Comparison of ENCODE assay signal across 13 mouse cellular contexts in genomic region chr7:3707568-3708413, GRCm38 (mm10). TPM values are rescaled to one million over a fixed set of nuclear protein-coding genes. Genes with fewer than 3 reads are reported as not detected.
DNase-seq lines count a peak whose midpoint lies in the region; ATAC-seq and TF ChIP-seq lines count a peak whose summit lies in the region.
"Had no signal": no experiment of that assay in that cellular context is flagged by ENCODE, and none has a peak within 500 bp of the region (broad histone marks: within the 10 kb centered on the region; RNA-seq: fewer than 3 reads in every experiment).

No protein-coding gene starts in this region.

- no peak overlapping the region for H3K4me3 ChIP-seq in lung, embryonic 14.5 days (ENCODE audit: low read depth, low read length)
- no peak overlapping the region for H3K4me3 ChIP-seq in embryonic facial prominence, embryonic 15.5 days (replicated peaks)
- no peak overlapping the region for H3K4me3 ChIP-seq in myocyte

- no peak overlapping the region for H3ac ChIP-seq in myocyte (ENCODE audit: control insufficient read depth, insufficient read length)

- DNase-seq in lung, embryonic 14.5 days: peak; percentile 37
- DNase-seq in lung, postnatal 10 days: no peak
- DNase-seq in NIH3T3 (ENCODE audit: low read depth): peak; percentile 37
- no peak for DNase-seq in layer of hippocampus, adult 8-10 months (ENCODE audit: low spot score in 2 of 2)
- no peak for DNase-seq in thymus, postnatal 0 days (ENCODE audit: low spot score)
- DNase-seq in gastrocnemius, postnatal 10 days: no peak
- DNase-seq: adrenal gland, postnatal 25 days; cerebellum, adult 11-12 months; heart, postnatal 4 days had no signal

- H3K27ac ChIP-seq in lung, embryonic 14.5 days (ENCODE audit: low read depth): no peak overlapping the region
- peak overlapping the region; percentile 22; the same call in 1 of the 2 replicates for H3K27ac ChIP-seq in embryonic facial prominence, embryonic 15.5 days (replicated peaks)
- H3K27ac ChIP-seq: limb, embryonic 12.5 days had no signal

- H3K27me3 ChIP-seq in lung, embryonic 14.5 days (ENCODE audit: insufficient read depth, low read length): no peaks in the 10 kb centered on the region
- no peaks in the 10 kb centered on the region for H3K27me3 ChIP-seq in embryonic facial prominence, embryonic 15.5 days
- H3K27me3 ChIP-seq in myocyte (ENCODE audit: control insufficient read depth, insufficient read depth, insufficient read length): no peaks in the 10 kb centered on the region
- H3K27me3 ChIP-seq: limb, embryonic 12.5 days; Patski had no signal

- TF ChIP-seq CTCF in lung, embryonic 14.5 days (IDR thresholded peaks at IDR 0.05; ENCODE audit: low read depth): no peak

- H3K36me3 ChIP-seq in lung, embryonic 14.5 days (ENCODE audit: insufficient read depth): peaks cover 36% of the 10 kb centered on the region
- peaks cover 26% of the 10 kb centered on the region for H3K36me3 ChIP-seq in embryonic facial prominence, embryonic 15.5 days
- peaks cover 18% of the 10 kb centered on the region for H3K36me3 ChIP-seq in myocyte (ENCODE audit: control insufficient read depth, insufficient read depth)

- 24% methylated on average over 7 of the region's 7 CpGs for WGBS in lung, embryonic 14.5 days
- WGBS in embryonic facial prominence, embryonic 15.5 days: 28% methylated on average over 7 of the region's 7 CpGs

- no peak overlapping the region for H3K9ac ChIP-seq in lung, embryonic 14.5 days
- H3K9ac ChIP-seq in embryonic facial prominence, embryonic 15.5 days: no peak overlapping the region
- H3K9ac ChIP-seq: limb, embryonic 12.5 days had no signal

- H3K4me1 ChIP-seq in lung, embryonic 14.5 days (ENCODE audit: insufficient read depth): no peaks in the 10 kb centered on the region; the same call in 1 of the 2 replicates
- peaks cover 12% of the 10 kb centered on the region for H3K4me1 ChIP-seq in embryonic facial prominence, embryonic 15.5 days

- H3K4me2 ChIP-seq in lung, embryonic 14.5 days: no peak overlapping the region
- H3K4me2 ChIP-seq in embryonic facial prominence, embryonic 15.5 days (replicated peaks): no peak overlapping the region
- H3K4me2 ChIP-seq in myocyte (ENCODE audit: low read depth): no peak overlapping the region

- H3K79me2 ChIP-seq in myocyte (ENCODE audit: control insufficient read depth, insufficient read depth): peaks cover 15% of the 10 kb centered on the region

- no peaks in the 10 kb centered on the region for H3K9me3 ChIP-seq in lung, embryonic 14.5 days (ENCODE audit: low read depth, low read length)
- H3K9me3 ChIP-seq in embryonic facial prominence, embryonic 15.5 days (replicated peaks): no peaks in the 10 kb centered on the region
- H3K9me3 ChIP-seq: limb, embryonic 12.5 days had no signal

- TF ChIP-seq POLR2A in myocyte (IDR thresholded peaks at IDR 0.05; ENCODE audit: insufficient read length, low read depth): no peak

- no peak for ATAC-seq in lung, embryonic 14.5 days (ENCODE audit: insufficient read depth)
- ATAC-seq in embryonic facial prominence, embryonic 15.5 days (ENCODE audit: insufficient number of reproducible peaks, low FRiP score, low TSS enrichment, low read depth): no peak
- ATAC-seq: Patski had no signal

TF ChIP-seq in myocyte, 11 proteins besides CTCF, POLR2A, EP300 and RAD21:
- TF ChIP-seq POLR2AphosphoS2 (IDR thresholded peaks at IDR 0.05; ENCODE audit: insufficient read length, low read depth): peak; percentile 76
- no peak for TF ChIP-seq CEBPB (IDR thresholded peaks at IDR 0.05; ENCODE audit: insufficient read depth, poor library complexity, severe bottlenecking)
TF ChIP-seq in myocyte: peak in this region for 1.

RNA-seq across cellular contexts. Expression of gene Rps9, which starts 4.0 kb away (rescaled TPM):
- polyA plus RNA-seq in lung, embryonic 14.5 days (2014; fragmentation: Nextera tagmentation; extraction: Ambion mirVana): 1,609 and 1,625 TPM in 2 replicates
- polyA plus RNA-seq in embryonic facial prominence, embryonic 15.5 days (2015; fragmentation: Nextera tagmentation; extraction: Ambion mirVana): 1,464 and 1,578 TPM in 2 replicates
- polyA plus RNA-seq in myocyte (2012; fragmentation: generic; extraction: Trizol): 2,199 TPM
- 100 to 1,000 TPM; 307 to 490 (median 402) TPM for total RNA-seq in layer of hippocampus, adult 8-10 months (2022)
- polyA plus RNA-seq in thymus, postnatal 0 days (2015; fragmentation: Nextera tagmentation; extraction: Ambion mirVana): 2,079 and 2,116 TPM in 2 replicates
- total RNA-seq in gastrocnemius, postnatal 10 days (2021): 100 to 1,000 TPM; 742 to 768 TPM

RNA-seq across cellular contexts. Expression of gene Pirb, which starts 12.4 kb away (rescaled TPM):
- polyA plus RNA-seq in lung, embryonic 14.5 days (2014; fragmentation: Nextera tagmentation; extraction: Ambion mirVana): 0.91 and 1.2 TPM in 2 replicates
- 1.4 and 1.6 TPM in 2 replicates for polyA plus RNA-seq in embryonic facial prominence, embryonic 15.5 days (2015; fragmentation: Nextera tagmentation; extraction: Ambion mirVana)
- polyA plus RNA-seq in myocyte (2012; fragmentation: generic; extraction: Trizol): 0.01 TPM
- total RNA-seq in layer of hippocampus, adult 8-10 months (2022): under 1 TPM in 3 of 4 experiments, not detected in 1; 0.14 to 0.54 (median 0.52) TPM
- 2.5 TPM in 2 replicates for polyA plus RNA-seq in thymus, postnatal 0 days (2015; fragmentation: Nextera tagmentation; extraction: Ambion mirVana)
- total RNA-seq in gastrocnemius, postnatal 10 days (2021): 1 to 10 TPM in 1 of 2 experiments, under 1 TPM in 1; 0.78 to 1.6 TPM

RNA-seq across cellular contexts. Expression of gene Mboat7, which starts 14.5 kb away (rescaled TPM):
- 38.0 and 44.2 TPM in 2 replicates for polyA plus RNA-seq in lung, embryonic 14.5 days (2014; fragmentation: Nextera tagmentation; extraction: Ambion mirVana)
- 53.8 and 62.4 TPM in 2 replicates for polyA plus RNA-seq in embryonic facial prominence, embryonic 15.5 days (2015; fragmentation: Nextera tagmentation; extraction: Ambion mirVana)
- polyA plus RNA-seq in myocyte (2012; fragmentation: generic; extraction: Trizol): 29.9 TPM
- 100 to 1,000 TPM; 171 to 178 (median 173) TPM for total RNA-seq in layer of hippocampus, adult 8-10 months (2022)
- 36.0 and 40.1 TPM in 2 replicates for polyA plus RNA-seq in thymus, postnatal 0 days (2015; fragmentation: Nextera tagmentation; extraction: Ambion mirVana)
- 10 to 100 TPM; 13.6 to 21.6 TPM for total RNA-seq in gastrocnemius, postnatal 10 days (2021)

RNA-seq across cellular contexts. Expression of gene Tsen34, which starts 15.1 kb away (rescaled TPM):
- 277 and 290 TPM in 2 replicates for polyA plus RNA-seq in lung, embryonic 14.5 days (2014; fragmentation: Nextera tagmentation; extraction: Ambion mirVana)
- 275 and 298 TPM in 2 replicates for polyA plus RNA-seq in embryonic facial prominence, embryonic 15.5 days (2015; fragmentation: Nextera tagmentation; extraction: Ambion mirVana)
- 93.9 TPM for polyA plus RNA-seq in myocyte (2012; fragmentation: generic; extraction: Trizol)
- 10 to 100 TPM; 81.0 to 88.0 (median 82.8) TPM for total RNA-seq in layer of hippocampus, adult 8-10 months (2022)
- polyA plus RNA-seq in thymus, postnatal 0 days (2015; fragmentation: Nextera tagmentation; extraction: Ambion mirVana): 67.5 and 70.1 TPM in 2 replicates
- 10 to 100 TPM; 55.7 to 57.4 TPM for total RNA-seq in gastrocnemius, postnatal 10 days (2021)

RNA-seq across cellular contexts. Expression of gene Tmc4, which starts 30.4 kb away (rescaled TPM):
- polyA plus RNA-seq in lung, embryonic 14.5 days (2014; fragmentation: Nextera tagmentation; extraction: Ambion mirVana): 16.1 and 17.3 TPM in 2 replicates
- polyA plus RNA-seq in embryonic facial prominence, embryonic 15.5 days (2015; fragmentation: Nextera tagmentation; extraction: Ambion mirVana): 9.5 and 14.3 TPM in 2 replicates
- 1.2 TPM for polyA plus RNA-seq in myocyte (2012; fragmentation: generic; extraction: Trizol)
- 10 to 100 TPM in 2 of 4 experiments, 1 to 10 TPM in 2; 6.2 to 12.1 (median 8.8) TPM for total RNA-seq in layer of hippocampus, adult 8-10 months (2022)
- polyA plus RNA-seq in thymus, postnatal 0 days (2015; fragmentation: Nextera tagmentation; extraction: Ambion mirVana): 12.5 TPM in 2 replicates
- 1 to 10 TPM in 1 of 2 experiments, under 1 TPM in 1; 0.99 to 1.1 TPM for total RNA-seq in gastrocnemius, postnatal 10 days (2021)

Comparison
In these comparisons a context has a peak if more than half of its experiments do, and no peak if none do; other contexts are left out.
1. DNase-seq: peak in lung, embryonic 14.5 days (single experiment) and NIH3T3 (single experiment); none in lung, postnatal 10 days (single experiment), layer of hippocampus, adult 8-10 months (0 of 2), thymus, postnatal 0 days (single experiment) and gastrocnemius, postnatal 10 days (single experiment).